Mouse (Mus musculus) forebrain, embryonic 12.5 days (tissue): ENCODE measurements around the gene Gbf1. TPM values are rescaled to one million over a fixed set of nuclear protein-coding genes. Genes with fewer than 3 reads are reported as not detected.
"Not testable (repeated sequence)": the region's sequence is repeated elsewhere in the genome, so short reads cannot be mapped to it uniquely, and the experiment has no call there.

ENCODE experiments used
- ATAC-seq: fragments of 200-750 bp; cut with Nextera tagmentation; 2 replicates; pipeline ENCODE4 v1.8.0; 2017; ENCODE audit warnings: moderate TSS enrichment; ENCODE audit not compliant: low FRiP score
- H3K27ac ChIP-seq: fragments of 300-500 bp; sonication (generic); 2 replicates; pipeline ENCODE4 v1.5.1; 2016; ENCODE audit warnings: mild to moderate bottlenecking
- H3K27me3 ChIP-seq: fragments of 300-500 bp; sonication (generic); 2 replicates; pipeline ENCODE4 v1.6.1; 2016; ENCODE audit warnings: mild to moderate bottlenecking
- H3K36me3 ChIP-seq: fragments of 300-500 bp; sonication (generic); replicated peaks from 2 replicates; pipeline ENCODE4 v1.6.1; 2016; ENCODE audit warnings: mild to moderate bottlenecking
- H3K4me1 ChIP-seq: fragments of 300-500 bp; sonication (generic); 2 replicates; pipeline ENCODE4 v1.6.1; 2016
- H3K4me2 ChIP-seq: fragments of 300-500 bp; sonication (generic); 2 replicates; pipeline ENCODE4 v1.6.1; 2016; ENCODE audit warnings: mild to moderate bottlenecking, moderate library complexity
- H3K4me3 ChIP-seq: fragments of 300-500 bp; sonication (generic); replicated peaks from 2 replicates; pipeline ENCODE4 v1.5.1; 2016; ENCODE audit warnings: mild to moderate bottlenecking
- H3K9ac ChIP-seq: fragments of 300-500 bp; sonication (generic); 2 replicates; pipeline ENCODE4 v1.6.1; 2016; ENCODE audit warnings: mild to moderate bottlenecking
- H3K9me3 ChIP-seq: fragments of 300-500 bp; sonication (generic); 2 replicates; pipeline ENCODE4 v1.6.1; 2016
- WGBS: fragments of 180-500 bp; shearing (Covaris S2); methylation state at CpG from one replicate; pipeline ENCODE4 v1.1.7; 2016; 5-methylcytosine and 5-hydroxymethylcytosine counted together
- polyA plus RNA-seq: library from polyadenylated mRNA; unstranded; fragments of >200 nt; fragmentation: Nextera tagmentation; extraction: Ambion mirVana; gene quantifications from 2 replicates; pipeline ENCODE4 v1.2.1, GENCODE M21; 2016

Gene Gbf1
- polyA plus RNA-seq, 1 experiment from 2014 or later = 64.0 TPM

DNA sequence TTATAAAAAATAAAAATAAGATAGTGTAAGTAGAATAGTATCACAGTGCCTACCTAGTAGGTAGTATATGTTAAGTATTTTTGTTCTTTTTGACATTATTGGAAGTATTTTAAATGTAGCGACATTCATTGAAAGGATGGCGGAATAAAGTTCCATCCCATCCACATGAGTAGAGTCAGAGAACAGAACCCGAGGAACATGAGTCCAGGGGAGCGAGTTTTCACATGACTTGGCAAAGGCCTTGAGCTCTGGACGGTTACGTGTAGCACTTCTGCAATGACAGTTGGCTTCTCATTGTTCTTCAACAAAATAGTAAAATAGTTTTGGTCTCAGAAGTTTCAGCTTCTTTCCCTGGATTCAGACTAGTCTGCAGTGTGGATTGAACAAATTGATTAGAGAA is 51.9 kb downstream of the Gbf1 start:
- Histone ChIP-seq H3K4me3 (no peak overlapping the region), H3K27me3 (no peaks in the 10 kb centered on the region), H3K9me3 (no peaks in the 10 kb centered on the region), H3K4me1 (peaks cover 2% of the 10 kb centered on the region; the same call in 1 of the 2 replicates), H3K9ac (no peak overlapping the region), H3K27ac (no peak overlapping the region), H3K4me2 (no peak overlapping the region), H3K36me3 (no peaks in the 10 kb centered on the region)
- no peak for ATAC-seq
- 95% methylated on average over 6 of the region's 6 CpGs for WGBS

DNA sequence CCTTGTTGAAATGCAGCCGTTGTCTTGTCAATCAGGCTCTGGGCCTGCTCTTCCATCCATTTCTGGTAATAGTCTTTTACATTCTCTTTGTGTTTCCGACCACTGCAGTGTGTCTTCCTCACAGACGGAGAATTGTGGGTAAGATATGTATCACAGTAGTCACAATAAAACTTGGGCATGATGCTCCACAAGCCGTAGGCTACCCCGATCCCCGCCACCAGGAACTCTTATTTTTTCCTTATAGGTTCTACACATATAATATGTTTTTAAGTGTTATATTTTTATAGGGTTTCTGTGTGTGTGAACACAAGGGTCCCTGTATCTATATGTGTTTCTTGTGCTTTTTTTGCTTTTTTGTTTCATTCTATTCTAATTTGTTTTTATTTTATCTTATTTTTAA is 53.4 kb downstream of the Gbf1 start:
- no peak for ATAC-seq
- no peak overlapping the region for H3K4me3 ChIP-seq
- H3K36me3 ChIP-seq = no peaks in the 10 kb centered on the region
- peaks cover 2% of the 10 kb centered on the region; the same call in 1 of the 2 replicates for H3K4me1 ChIP-seq
- no peak overlapping the region for H3K4me2 ChIP-seq
- 94% methylated on average over 6 of the region's 6 CpGs for WGBS
- H3K9me3 ChIP-seq = no peaks in the 10 kb centered on the region
- H3K27ac ChIP-seq = no peak overlapping the region
- no peaks in the 10 kb centered on the region for H3K27me3 ChIP-seq
- no peak overlapping the region for H3K9ac ChIP-seq

DNA sequence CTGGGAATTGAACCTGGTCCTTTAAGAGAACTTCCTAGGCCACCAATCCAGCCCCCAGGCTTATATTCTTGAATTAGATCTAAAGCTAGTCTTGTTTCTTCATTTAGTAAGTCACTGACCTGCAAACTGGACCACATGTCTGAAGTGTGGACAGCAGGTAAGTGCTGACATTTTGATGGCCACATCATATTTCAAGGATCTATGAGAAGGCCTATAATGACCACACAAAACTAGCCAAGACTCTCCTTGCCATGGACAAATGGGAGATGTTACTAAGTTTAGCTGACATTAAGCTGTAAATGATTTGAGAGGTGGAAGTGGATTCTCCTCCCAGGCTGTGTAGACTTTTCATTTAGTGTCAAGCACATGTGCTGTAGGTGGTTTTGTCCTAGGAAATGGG is 58.6 kb downstream of the Gbf1 start:
- Histone ChIP-seq H3K9ac (no peak overlapping the region), H3K9me3 (no peaks in the 10 kb centered on the region), H3K4me3 (no peak overlapping the region), H3K4me2 (no peak overlapping the region), H3K27me3 (no peaks in the 10 kb centered on the region), H3K4me1 (peaks cover 14% of the 10 kb centered on the region), H3K36me3 (no peaks in the 10 kb centered on the region), H3K27ac (no peak overlapping the region)
- ATAC-seq = no peak

DNA sequence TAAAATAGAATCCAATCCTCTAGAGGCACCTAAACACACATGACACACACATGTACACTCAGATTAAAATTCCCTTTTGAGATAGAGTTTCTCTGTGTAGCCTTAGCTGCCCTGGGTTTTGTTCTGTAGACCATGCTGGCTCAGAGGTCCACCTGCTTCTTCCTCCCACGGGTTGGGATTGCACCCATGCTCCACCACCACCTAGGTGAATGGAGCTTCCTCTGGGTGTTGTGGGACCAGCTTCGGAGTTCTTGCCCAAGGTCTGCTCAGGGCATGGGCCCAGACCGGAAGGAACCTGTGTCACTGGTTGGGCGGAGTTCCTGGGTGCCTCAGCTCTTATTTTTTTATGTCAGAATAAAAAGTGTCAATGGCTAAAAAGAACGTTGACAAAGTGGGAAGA is 62.2 kb downstream of the Gbf1 start:
- no peaks in the 10 kb centered on the region for H3K9me3 ChIP-seq
- H3K36me3 ChIP-seq = no peaks in the 10 kb centered on the region
- no peaks in the 10 kb centered on the region for H3K27me3 ChIP-seq
- WGBS = 82% methylated on average over 5 of the region's 5 CpGs
- H3K4me2 ChIP-seq = no peak overlapping the region
- ATAC-seq = no peak
- H3K4me3 ChIP-seq = no peak overlapping the region
- H3K9ac ChIP-seq = no peak overlapping the region
- H3K27ac ChIP-seq = no peak overlapping the region
- peaks cover 12% of the 10 kb centered on the region; the same call in 1 of the 2 replicates for H3K4me1 ChIP-seq

DNA sequence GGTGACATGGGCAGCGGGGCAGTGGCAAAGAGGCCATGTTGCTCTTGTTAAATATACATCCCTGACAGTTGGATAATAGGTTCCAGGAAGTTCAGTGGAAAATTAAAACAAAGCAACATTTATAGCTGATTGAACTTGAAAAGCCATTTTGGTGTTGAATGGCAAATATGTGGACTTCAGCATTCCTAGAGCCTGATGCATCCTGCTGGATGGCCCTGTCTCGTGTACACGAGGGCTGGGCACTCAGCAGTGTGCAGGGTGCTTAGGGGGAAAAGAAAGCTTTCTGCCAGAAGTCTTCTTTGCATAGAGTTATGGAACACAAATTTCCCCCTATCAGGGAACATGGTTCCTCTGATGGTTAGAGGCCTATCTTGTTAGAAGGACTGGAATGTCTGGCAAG is 63.1 kb downstream of the Gbf1 start:
- peaks cover 12% of the 10 kb centered on the region; the same call in 1 of the 2 replicates for H3K4me1 ChIP-seq
- no peaks in the 10 kb centered on the region for H3K36me3 ChIP-seq
- H3K4me3 ChIP-seq = no peak overlapping the region
- no peaks in the 10 kb centered on the region for H3K27me3 ChIP-seq
- no peak overlapping the region for H3K27ac ChIP-seq
- no peak for ATAC-seq
- H3K4me2 ChIP-seq = no peak overlapping the region
- H3K9ac ChIP-seq = no peak overlapping the region
- H3K9me3 ChIP-seq = no peaks in the 10 kb centered on the region
- whole genome bisulfite sequencing = 36% methylated on average over 3 of the region's 3 CpGs

DNA sequence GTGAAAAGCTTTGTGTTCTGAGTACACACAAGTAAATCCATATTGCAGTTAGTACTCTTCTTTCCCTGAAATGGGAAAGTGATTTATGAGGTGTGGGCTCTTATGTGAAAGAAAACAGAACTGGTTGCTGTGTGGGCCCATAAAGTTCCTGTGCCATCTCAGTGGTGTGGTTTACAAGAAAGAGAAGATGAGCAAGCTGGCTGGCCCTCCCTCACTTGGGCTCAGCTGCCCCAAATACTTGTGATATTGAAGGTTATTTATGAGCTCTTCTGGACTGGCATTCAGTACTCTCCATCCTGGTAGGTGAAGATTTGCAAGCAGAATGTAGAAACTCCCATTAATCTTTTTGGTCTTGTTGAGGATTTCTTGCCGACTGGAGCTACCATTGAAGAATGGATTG is 64.4 kb downstream of the Gbf1 start:
- Histone ChIP-seq H3K4me2 (no peak overlapping the region), H3K4me3 (no peak overlapping the region), H3K9me3 (no peaks in the 10 kb centered on the region), H3K27ac (no peak overlapping the region), H3K36me3 (no peaks in the 10 kb centered on the region), H3K9ac (no peak overlapping the region), H3K27me3 (no peaks in the 10 kb centered on the region), H3K4me1 (peaks cover 12% of the 10 kb centered on the region; the same call in 1 of the 2 replicates)
- ATAC-seq = no peak
- WGBS = 90% methylated on average over 1 of the region's 1 CpGs

DNA sequence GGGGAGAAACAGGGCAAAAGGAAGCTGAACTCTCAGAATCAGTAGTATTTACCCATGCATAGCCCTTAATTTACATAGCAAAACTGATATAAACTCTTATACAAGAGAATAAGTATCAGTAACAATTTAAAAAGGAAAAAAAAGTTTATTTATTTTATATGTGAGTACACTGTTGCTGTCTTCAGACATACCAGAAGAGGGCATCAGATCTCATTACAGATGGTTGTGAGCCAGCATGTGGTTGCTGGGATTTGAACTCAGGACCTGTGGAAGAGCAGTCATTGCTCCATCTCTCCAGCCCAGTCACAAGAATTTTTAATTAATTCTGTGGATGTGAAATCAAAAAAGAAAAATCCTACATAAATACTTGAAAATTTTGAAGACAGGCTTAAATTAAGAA is 65.0 kb downstream of the Gbf1 start:
- H3K9ac ChIP-seq, H3K4me2 ChIP-seq, H3K27ac ChIP-seq, H3K4me3 ChIP-seq, H3K27me3 ChIP-seq, H3K36me3 ChIP-seq, ATAC-seq, H3K9me3 ChIP-seq: not testable (repeated sequence)
- peaks cover 12% of the 10 kb centered on the region; the same call in 1 of the 2 replicates for H3K4me1 ChIP-seq

DNA sequence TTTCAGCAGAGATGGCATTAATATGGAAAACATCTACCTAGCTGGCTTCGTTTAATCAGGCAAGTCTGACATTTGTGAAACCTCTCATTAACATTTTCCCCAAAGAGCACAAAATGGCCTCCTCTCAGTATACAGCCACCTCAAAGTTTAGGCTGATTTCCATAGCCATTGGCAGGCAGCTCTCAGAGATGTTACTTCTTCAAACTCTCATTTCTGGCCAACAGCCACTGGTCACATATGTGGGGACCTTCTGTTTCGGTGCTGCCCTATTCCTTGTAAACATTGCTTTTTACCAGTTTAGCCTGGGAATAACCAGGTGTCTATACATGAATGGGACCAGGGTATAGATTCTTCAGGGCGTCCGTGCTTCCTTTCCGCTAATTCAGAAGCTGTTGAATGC is 67.8 kb downstream of the Gbf1 start:
- Histone ChIP-seq H3K27me3 (no peaks in the 10 kb centered on the region), H3K4me1 (peaks cover 6% of the 10 kb centered on the region; the same call in 1 of the 2 replicates), H3K9me3 (no peaks in the 10 kb centered on the region), H3K4me3 (no peak overlapping the region), H3K27ac (no peak overlapping the region), H3K36me3 (no peaks in the 10 kb centered on the region), H3K9ac (no peak overlapping the region), H3K4me2 (no peak overlapping the region)
- 76% methylated on average over 5 of the region's 5 CpGs for WGBS
- ATAC-seq = no peak

DNA sequence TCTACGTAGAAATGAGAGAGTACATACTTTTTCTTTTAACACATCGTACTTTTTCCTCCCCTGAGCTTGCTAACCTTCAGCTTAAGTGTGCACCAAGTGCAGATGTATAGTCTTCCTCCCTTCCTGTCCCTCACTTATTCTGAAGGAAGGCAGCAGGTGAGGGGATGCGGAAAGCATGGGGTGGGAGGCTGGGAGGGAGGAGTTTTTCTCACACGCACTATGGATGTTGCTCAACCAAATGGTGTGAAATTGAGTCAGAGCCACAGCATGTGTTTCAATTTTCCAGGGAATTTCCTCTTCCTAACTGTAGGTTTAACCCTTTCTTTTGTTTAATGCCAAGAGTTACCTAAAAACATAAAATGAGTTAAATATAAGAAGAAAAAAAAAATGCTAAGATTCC is 70.8 kb downstream of the Gbf1 start:
- Histone ChIP-seq H3K27ac (no peak overlapping the region), H3K36me3 (no peaks in the 10 kb centered on the region), H3K4me1 (no peaks in the 10 kb centered on the region), H3K27me3 (no peaks in the 10 kb centered on the region), H3K4me2 (no peak overlapping the region), H3K9ac (no peak overlapping the region), H3K9me3 (no peaks in the 10 kb centered on the region), H3K4me3 (no peak overlapping the region)
- 88% methylated on average over 4 of the region's 4 CpGs for WGBS
- no peak for ATAC-seq

DNA sequence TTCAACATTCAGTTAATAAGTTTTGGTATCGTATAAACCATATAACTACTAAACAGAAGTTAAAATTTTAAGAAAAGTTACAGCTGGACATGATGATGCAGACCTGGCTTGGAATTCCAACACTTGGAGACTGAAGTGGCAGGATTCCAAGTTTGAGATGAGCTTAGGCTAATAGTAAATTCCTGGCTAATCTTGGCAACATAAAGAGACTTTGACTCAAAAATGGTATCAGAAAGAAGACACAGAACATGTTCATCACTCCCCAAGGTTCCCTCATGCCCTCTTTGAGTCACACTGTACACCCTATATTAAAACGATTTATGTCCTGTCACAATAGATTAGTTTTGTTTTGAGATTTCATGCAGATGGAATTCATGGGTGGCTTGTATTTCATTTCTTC is 72.6 kb downstream of the Gbf1 start:
- Histone ChIP-seq H3K4me3 (no peak overlapping the region), H3K4me2 (no peak overlapping the region), H3K36me3 (no peaks in the 10 kb centered on the region), H3K27me3 (no peaks in the 10 kb centered on the region), H3K4me1 (no peaks in the 10 kb centered on the region), H3K9me3 (no peaks in the 10 kb centered on the region), H3K27ac (no peak overlapping the region), H3K9ac (no peak overlapping the region)
- no peak for ATAC-seq
- 91% methylated on average over 2 of the region's 2 CpGs for WGBS

DNA sequence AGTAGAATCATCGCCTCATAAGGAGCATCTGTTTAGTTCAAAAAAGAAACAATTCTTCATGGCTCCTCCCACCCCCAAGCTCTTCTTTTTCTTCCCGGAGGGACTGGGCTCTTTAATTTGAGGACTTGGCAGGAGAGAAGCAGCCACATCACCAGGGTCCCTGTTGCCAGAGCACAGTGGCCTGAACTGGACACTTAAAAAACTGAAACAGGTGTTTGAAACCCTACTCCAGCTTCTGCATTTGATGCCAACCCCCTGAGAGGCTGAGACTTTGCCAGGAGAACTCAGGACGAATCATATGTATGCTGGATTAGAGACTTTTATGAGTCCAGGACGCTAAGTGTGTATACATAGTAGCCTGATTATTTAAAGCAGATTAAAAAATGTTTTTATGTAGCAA is 73.2 kb downstream of the Gbf1 start:
- Histone ChIP-seq H3K9me3 (no peaks in the 10 kb centered on the region), H3K27me3 (no peaks in the 10 kb centered on the region), H3K4me2 (no peak overlapping the region), H3K4me1 (no peaks in the 10 kb centered on the region), H3K4me3 (no peak overlapping the region), H3K9ac (no peak overlapping the region), H3K27ac (no peak overlapping the region), H3K36me3 (no peaks in the 10 kb centered on the region)
- 71% methylated on average over 4 of the region's 4 CpGs for WGBS
- ATAC-seq = no peak

DNA sequence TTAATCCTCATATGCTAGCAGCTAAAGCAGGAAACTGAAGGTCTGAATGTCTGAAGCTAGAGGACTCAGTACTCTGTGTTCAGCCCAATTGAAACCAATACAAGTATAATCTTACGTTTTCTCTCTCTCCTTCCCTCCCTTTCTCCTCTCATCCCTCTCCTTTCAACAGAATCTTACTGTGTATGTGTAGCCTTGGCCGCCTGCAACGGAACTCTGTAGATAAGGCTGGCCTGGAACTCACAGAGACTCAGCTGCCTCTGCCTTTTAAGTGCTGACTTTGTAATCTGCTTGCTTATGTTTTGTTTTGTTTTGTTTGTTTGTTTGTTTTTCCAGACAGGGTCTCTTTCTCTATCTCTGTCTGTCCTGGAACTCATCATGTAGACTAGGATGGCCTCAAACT is 74.0 kb downstream of the Gbf1 start:
- Histone ChIP-seq H3K9me3 (no peaks in the 10 kb centered on the region), H3K27ac (no peak overlapping the region), H3K27me3 (no peaks in the 10 kb centered on the region), H3K9ac (no peak overlapping the region), H3K4me3 (no peak overlapping the region), H3K36me3 (no peaks in the 10 kb centered on the region), H3K4me1 (no peaks in the 10 kb centered on the region), H3K4me2 (no peak overlapping the region)
- no peak for ATAC-seq
- 78% methylated on average over 3 of the region's 3 CpGs for WGBS

DNA sequence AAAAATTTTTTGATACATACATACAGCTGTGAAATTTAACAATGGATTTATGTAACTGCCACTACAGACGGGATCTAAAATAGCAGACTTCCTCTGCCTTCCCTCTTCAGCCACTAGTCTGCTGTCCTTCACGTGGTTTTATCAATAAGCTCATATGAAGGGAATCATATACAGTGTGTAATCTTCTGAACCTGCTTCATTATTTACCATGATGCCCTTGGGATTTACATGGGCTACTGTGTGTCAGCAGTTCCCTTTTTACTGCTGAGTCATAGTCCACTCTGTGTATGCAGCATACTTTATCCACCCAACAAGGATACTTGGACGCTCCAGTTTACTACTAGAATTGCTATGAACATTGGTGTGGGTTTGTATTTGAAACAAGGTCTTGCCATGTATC is 75.0 kb downstream of the Gbf1 start:
- Histone ChIP-seq H3K27me3 (no peaks in the 10 kb centered on the region), H3K9ac (no peak overlapping the region), H3K27ac (no peak overlapping the region), H3K36me3 (no peaks in the 10 kb centered on the region), H3K4me1 (no peaks in the 10 kb centered on the region), H3K4me2 (no peak overlapping the region), H3K9me3 (no peaks in the 10 kb centered on the region), H3K4me3 (no peak overlapping the region)
- ATAC-seq = no peak
- 98% methylated on average over 3 of the region's 3 CpGs for WGBS

DNA sequence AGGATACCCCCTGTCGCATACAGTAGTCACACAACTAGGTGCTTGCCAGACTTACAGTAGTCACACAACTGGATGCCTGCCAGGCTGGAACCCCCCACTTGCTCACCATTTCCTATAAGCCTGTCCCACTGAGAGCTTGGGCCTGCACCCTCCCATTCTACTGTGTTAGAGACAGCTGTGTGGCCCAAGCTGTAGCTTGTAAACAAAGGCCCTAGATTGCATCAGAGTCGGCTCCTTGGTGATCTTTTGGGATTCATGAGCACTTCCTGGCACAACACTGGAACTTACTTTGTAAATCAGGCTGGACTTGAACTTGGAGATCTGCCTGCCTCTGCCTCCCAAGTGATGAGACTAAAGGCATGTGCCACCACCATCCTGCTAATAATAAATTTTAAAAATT is 82.1 kb downstream of the Gbf1 start:
- no peaks in the 10 kb centered on the region for H3K4me1 ChIP-seq
- no peak overlapping the region for H3K27ac ChIP-seq
- no peak for ATAC-seq
- no peaks in the 10 kb centered on the region for H3K9me3 ChIP-seq
- no peaks in the 10 kb centered on the region for H3K36me3 ChIP-seq
- no peak overlapping the region for H3K9ac ChIP-seq
- H3K27me3 ChIP-seq = no peaks in the 10 kb centered on the region
- no peak overlapping the region for H3K4me2 ChIP-seq
- no peak overlapping the region for H3K4me3 ChIP-seq
- WGBS = 84% methylated on average over 2 of the region's 2 CpGs
